In the genomic region with DNA sequence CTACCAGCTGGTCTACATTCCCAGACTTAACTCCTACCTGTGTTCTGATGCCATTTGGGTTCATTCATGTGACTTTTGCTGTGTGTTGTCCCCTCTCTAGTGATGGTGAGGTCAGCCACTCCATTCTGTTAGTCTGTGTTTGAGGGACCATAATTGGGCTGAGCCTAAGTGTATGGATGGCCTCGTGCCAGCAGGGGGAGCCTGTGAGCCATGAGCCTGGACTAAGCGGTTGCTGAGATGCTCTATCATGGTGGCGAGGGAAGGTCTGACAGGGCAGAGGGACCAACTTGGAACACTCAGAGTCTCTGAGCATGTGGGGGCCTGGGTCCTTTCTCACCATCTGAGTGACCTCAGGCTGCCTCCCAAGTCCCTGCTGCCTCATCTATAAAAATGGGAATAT, we compare ENCODE assay signal across 8 mouse cellular contexts. TPM values are rescaled to one million over a fixed set of nuclear protein-coding genes. Genes with fewer than 3 reads are reported as not detected.
DNase-seq lines count a peak whose midpoint lies in the region; ATAC-seq and TF ChIP-seq lines count a peak whose summit lies in the region.

No protein-coding gene starts in this region.

- H3K4me2 ChIP-seq in embryonic facial prominence, embryonic 11.5 days (ENCODE audit: low read depth, low read length): no peak overlapping the region
- no peak overlapping the region for H3K4me2 ChIP-seq in kidney, embryonic 16.5 days (replicated peaks; ENCODE audit: low read depth, low read length)

- no peak overlapping the region for H3K27ac ChIP-seq in embryonic facial prominence, embryonic 11.5 days (replicated peaks; ENCODE audit: low read depth, low read length)
- no peak overlapping the region for H3K27ac ChIP-seq in heart, embryonic 10.5 days
- no peak overlapping the region for H3K27ac ChIP-seq in kidney, embryonic 16.5 days (ENCODE audit: low read length)
- no peak overlapping the region for H3K27ac ChIP-seq in liver, adult 2 months (replicated peaks; ENCODE audit: insufficient read depth, low read depth, low read length)

- no peak overlapping the region for H3K4me3 ChIP-seq in embryonic facial prominence, embryonic 11.5 days (ENCODE audit: low read depth, low read length)
- H3K4me3 ChIP-seq in heart, embryonic 10.5 days: no peak overlapping the region
- no peak overlapping the region for H3K4me3 ChIP-seq in kidney, embryonic 16.5 days (ENCODE audit: low read length)
- no peak overlapping the region for H3K4me3 ChIP-seq in liver, adult 2 months (ENCODE audit: insufficient read depth, low read depth, low read length)

- no peak for TF ChIP-seq POLR2A in liver, adult 2 months (IDR thresholded peaks at IDR 0.05; ENCODE audit: extremely low read depth, insufficient read depth, low read length)

- peaks cover 2% of the 10 kb centered on the region; the same call in 1 of the 2 replicates for H3K27me3 ChIP-seq in embryonic facial prominence, embryonic 11.5 days (ENCODE audit: control insufficient read depth, insufficient read depth, low read length)
- H3K27me3 ChIP-seq in heart, embryonic 10.5 days (ENCODE audit: insufficient read depth, poor library complexity, severe bottlenecking): peaks cover 50% of the 10 kb centered on the region
- 0 out of 2 replicates have a peak, but pooled peaks cover 10% of the 10 kb centered on the region for H3K27me3 ChIP-seq in kidney, embryonic 16.5 days (ENCODE audit: insufficient read depth, low read length)
- no peaks in the 10 kb centered on the region for H3K27me3 ChIP-seq in liver, adult 2 months (ENCODE audit: control insufficient read depth, insufficient read depth, low read length)

- H3K4me1 ChIP-seq in embryonic facial prominence, embryonic 11.5 days (ENCODE audit: control insufficient read depth, insufficient read depth, low read length): peaks cover 15% of the 10 kb centered on the region
- peaks cover 32% of the 10 kb centered on the region for H3K4me1 ChIP-seq in heart, embryonic 10.5 days
- peaks cover 34% of the 10 kb centered on the region for H3K4me1 ChIP-seq in kidney, embryonic 16.5 days (ENCODE audit: insufficient read depth, low read length)
- peaks cover 7% of the 10 kb centered on the region; the same call in 1 of the 2 replicates for H3K4me1 ChIP-seq in liver, adult 2 months (ENCODE audit: control insufficient read depth, insufficient read depth, low read length)

- TF ChIP-seq CTCF in liver, adult 2 months (IDR thresholded peaks at IDR 0.05; ENCODE audit: low read depth, low read length): peak; percentile 99

- WGBS in embryonic facial prominence, embryonic 11.5 days: 4% methylated on average over 3 of the region's 3 CpGs
- 1% methylated on average over 3 of the region's 3 CpGs for WGBS in heart, embryonic 10.5 days
- WGBS in kidney, embryonic 16.5 days: 3% methylated on average over 3 of the region's 3 CpGs
- WGBS in liver, adult 2 months: 12% methylated on average over 3 of the region's 3 CpGs

- H3K9ac ChIP-seq in embryonic facial prominence, embryonic 11.5 days (replicated peaks; ENCODE audit: low read length): no peak overlapping the region
- no peak overlapping the region for H3K9ac ChIP-seq in kidney, embryonic 16.5 days (replicated peaks; ENCODE audit: low read length)
- H3K9ac ChIP-seq in liver, adult 2 months (ENCODE audit: low read depth, low read length): no peak overlapping the region

- no peak; the same call in 1 of the 2 replicates for ATAC-seq in embryonic facial prominence, embryonic 11.5 days (replicated peaks; ENCODE audit: insufficient number of reproducible peaks, low FRiP score, low TSS enrichment, low read depth)
- 0 out of 2 replicates have a peak, but pooled peaks have one; percentile 43 for ATAC-seq in kidney, embryonic 16.5 days (ENCODE audit: low FRiP score, low TSS enrichment)

- H3K9me3 ChIP-seq in embryonic facial prominence, embryonic 11.5 days (replicated peaks; ENCODE audit: control insufficient read depth, low read length): no peaks in the 10 kb centered on the region
- H3K9me3 ChIP-seq in heart, embryonic 10.5 days: no peaks in the 10 kb centered on the region
- no peaks in the 10 kb centered on the region for H3K9me3 ChIP-seq in kidney, embryonic 16.5 days (ENCODE audit: low read length)

- H3K36me3 ChIP-seq in embryonic facial prominence, embryonic 11.5 days (replicated peaks; ENCODE audit: control insufficient read depth, insufficient read depth, low read depth, low read length): no peaks in the 10 kb centered on the region
- H3K36me3 ChIP-seq in heart, embryonic 10.5 days: no peaks in the 10 kb centered on the region
- no peaks in the 10 kb centered on the region for H3K36me3 ChIP-seq in kidney, embryonic 16.5 days (ENCODE audit: insufficient read depth, low read length)
- no peaks in the 10 kb centered on the region for H3K36me3 ChIP-seq in liver, adult 2 months (ENCODE audit: control insufficient read depth, insufficient read depth, low read length)

- DNase-seq in A20 (ENCODE audit: low read depth, low spot score): peak; percentile 79
- DNase-seq in adrenal gland, postnatal 25 days: peak; percentile 87
- peak; percentile 91 for DNase-seq in embryonic facial prominence, embryonic 11.5 days (ENCODE audit: low spot score)
- DNase-seq in heart, embryonic 10.5 days (ENCODE audit: low spot score): peak; percentile 89
- DNase-seq in liver, adult 2 months (ENCODE audit: extremely low read depth, low read depth, low spot score): no peak
- DNase-seq in naive thymus-derived CD4-positive, alpha-beta T cell, adult 2 months (ENCODE audit: low read depth): peak; percentile 89
- DNase-seq in spleen, postnatal 4 days (ENCODE audit: low spot score in 2 of 2): peak; percentile 82 to 95

- H3K79me2 ChIP-seq in liver, adult 2 months (ENCODE audit: control insufficient read depth, insufficient read depth, low read length): 0 out of 2 replicates have a peak, but pooled peaks cover 2% of the 10 kb centered on the region

RNA-seq across cellular contexts. Expression of gene Macrod1, which starts 8.0 kb away (rescaled TPM):
- total RNA-seq in adrenal gland, postnatal 25 days (2021): 42.7 and 52.1 TPM in 2 replicates
- 5.0 and 6.9 TPM in 2 replicates for polyA plus RNA-seq in embryonic facial prominence, embryonic 11.5 days (2014; fragmentation: Nextera tagmentation; extraction: Ambion mirVana)
- 8.0 and 12.4 TPM in 2 replicates for polyA plus RNA-seq in heart, embryonic 10.5 days (2016; fragmentation: Nextera tagmentation; extraction: Ambion mirVana)
- 15.6 and 16.4 TPM in 2 replicates for polyA plus RNA-seq in kidney, embryonic 16.5 days (2015; fragmentation: Nextera tagmentation; extraction: Ambion mirVana)
- 12.2 and 15.0 TPM in 2 replicates for total RNA-seq in liver, adult 2 months (2014; rRNA removed)
- 115 and 120 TPM in 2 replicates for polyA plus RNA-seq in liver, adult 2 months (2012; rRNA removed)

RNA-seq across cellular contexts. Expression of gene Stip1, which starts 24.8 kb away (rescaled TPM):
- total RNA-seq in adrenal gland, postnatal 25 days (2021): 158 and 239 TPM in 2 replicates
- polyA plus RNA-seq in embryonic facial prominence, embryonic 11.5 days (2014; fragmentation: Nextera tagmentation; extraction: Ambion mirVana): 400 and 412 TPM in 2 replicates
- polyA plus RNA-seq in heart, embryonic 10.5 days (2016; fragmentation: Nextera tagmentation; extraction: Ambion mirVana): 320 and 388 TPM in 2 replicates
- 305 and 314 TPM in 2 replicates for polyA plus RNA-seq in kidney, embryonic 16.5 days (2015; fragmentation: Nextera tagmentation; extraction: Ambion mirVana)
- total RNA-seq in liver, adult 2 months (2014; rRNA removed): 44.9 and 49.4 TPM in 2 replicates
- 32.3 and 37.2 TPM in 2 replicates for polyA plus RNA-seq in liver, adult 2 months (2012; rRNA removed)

RNA-seq across cellular contexts. Expression of gene Flrt1, which starts 41.0 kb away (rescaled TPM):
- 1.6 and 2.0 TPM in 2 replicates for total RNA-seq in adrenal gland, postnatal 25 days (2021)
- 3.0 and 4.4 TPM in 2 replicates for polyA plus RNA-seq in embryonic facial prominence, embryonic 11.5 days (2014; fragmentation: Nextera tagmentation; extraction: Ambion mirVana)
- polyA plus RNA-seq in heart, embryonic 10.5 days (2016; fragmentation: Nextera tagmentation; extraction: Ambion mirVana): 0.53 and 1.0 TPM in 2 replicates
- 5.4 and 6.8 TPM in 2 replicates for polyA plus RNA-seq in kidney, embryonic 16.5 days (2015; fragmentation: Nextera tagmentation; extraction: Ambion mirVana)
- 0.09 and 0.40 TPM in 2 replicates for total RNA-seq in liver, adult 2 months (2014; rRNA removed)
- polyA plus RNA-seq in liver, adult 2 months (2012; rRNA removed): 0.27 and 0.31 TPM in 2 replicates

RNA-seq across cellular contexts. Expression of gene Fermt3, which starts 45.3 kb away (rescaled TPM):
- total RNA-seq in adrenal gland, postnatal 25 days (2021): 4.2 and 4.4 TPM in 2 replicates
- 6.3 and 6.6 TPM in 2 replicates for polyA plus RNA-seq in embryonic facial prominence, embryonic 11.5 days (2014; fragmentation: Nextera tagmentation; extraction: Ambion mirVana)
- 10.6 and 22.7 TPM in 2 replicates for polyA plus RNA-seq in heart, embryonic 10.5 days (2016; fragmentation: Nextera tagmentation; extraction: Ambion mirVana)
- polyA plus RNA-seq in kidney, embryonic 16.5 days (2015; fragmentation: Nextera tagmentation; extraction: Ambion mirVana): 5.7 and 6.4 TPM in 2 replicates
- 3.1 and 3.4 TPM in 2 replicates for total RNA-seq in liver, adult 2 months (2014; rRNA removed)
- 3.2 and 6.3 TPM in 2 replicates for polyA plus RNA-seq in liver, adult 2 months (2012; rRNA removed)
